Mouse (Mus musculus) hindbrain, embryonic 12.5 days (tissue): ENCODE results near the gene Bpifa2. TPM values are rescaled to one million over a fixed set of nuclear protein-coding genes. Genes with fewer than 3 reads are reported as not detected.
"Not testable (repeated sequence)": the region's sequence is repeated elsewhere in the genome, so short reads cannot be mapped to it uniquely, and the experiment has no call there.

ENCODE experiments used
- ATAC-seq: fragments of 200-750 bp; cut with Nextera tagmentation; 2 replicates; pipeline ENCODE4 v1.8.0; 2017; ENCODE audit warnings: moderate TSS enrichment; ENCODE audit not compliant: low FRiP score
- H3K27ac ChIP-seq: fragments of 300-500 bp; sonication (generic); 2 replicates; pipeline ENCODE4 v1.5.1; 2016; ENCODE audit warnings: mild to moderate bottlenecking
- H3K27me3 ChIP-seq: fragments of 300-500 bp; sonication (generic); 2 replicates; pipeline ENCODE4 v1.6.1; 2016; ENCODE audit warnings: mild to moderate bottlenecking
- H3K36me3 ChIP-seq: fragments of 300-500 bp; sonication (generic); 2 replicates; pipeline ENCODE4 v1.6.1; 2016; ENCODE audit warnings: mild to moderate bottlenecking
- H3K4me1 ChIP-seq: fragments of 300-500 bp; sonication (generic); 2 replicates; pipeline ENCODE4 v1.6.1; 2016
- H3K4me2 ChIP-seq: fragments of 300-500 bp; sonication (generic); replicated peaks from 2 replicates; pipeline ENCODE4 v1.6.1; 2016; ENCODE audit warnings: mild to moderate bottlenecking
- H3K4me3 ChIP-seq: fragments of 300-500 bp; sonication (generic); 2 replicates; pipeline ENCODE4 v1.5.1; 2016; ENCODE audit warnings: mild to moderate bottlenecking
- H3K9ac ChIP-seq: fragments of 300-500 bp; sonication (generic); 2 replicates; pipeline ENCODE4 v1.6.1; 2016; ENCODE audit warnings: mild to moderate bottlenecking, moderate library complexity
- H3K9me3 ChIP-seq: fragments of 300-500 bp; sonication (generic); replicated peaks from 2 replicates; pipeline ENCODE4 v1.6.1; 2016; ENCODE audit warnings: mild to moderate bottlenecking
- WGBS: fragments of 180-500 bp; shearing (Covaris S2); methylation state at CpG from one replicate; pipeline ENCODE4 v1.1.7; 2016; 5-methylcytosine and 5-hydroxymethylcytosine counted together
- polyA plus RNA-seq: library from polyadenylated mRNA; unstranded; fragments of >200 nt; fragmentation: Nextera tagmentation; extraction: Ambion mirVana; gene quantifications from 2 replicates; pipeline ENCODE4 v1.2.1, GENCODE M21; 2016

Bpifa2 gene
- polyA plus RNA-seq, 1 experiment from 2014 or later: not detected

DNA sequence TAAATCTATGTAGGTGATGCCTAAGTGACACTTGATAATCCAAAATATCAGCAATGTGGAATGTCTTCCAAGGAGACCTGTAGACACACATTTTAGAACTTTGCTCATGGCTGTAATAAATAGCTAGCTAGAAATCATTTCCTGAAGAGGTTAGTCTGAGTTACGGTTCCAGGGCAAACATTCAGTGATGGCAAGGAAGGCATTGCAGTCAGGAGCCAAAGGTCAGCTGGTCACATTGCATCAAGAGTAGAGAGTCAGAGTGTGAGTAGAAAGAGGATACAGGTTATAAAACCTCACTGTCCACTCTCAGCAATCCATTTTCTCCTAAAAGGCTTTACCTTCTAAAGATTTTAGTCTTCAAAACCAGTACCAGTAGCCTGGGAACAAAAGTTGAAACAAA lies 9.9 kb downstream of the Bpifa2 start:
- no peak for ATAC-seq
- Histone ChIP-seq H3K36me3 (no peaks in the 10 kb centered on the region), H3K27ac (no peak overlapping the region), H3K9me3 (no peaks in the 10 kb centered on the region), H3K27me3 (no peaks in the 10 kb centered on the region), H3K4me2 (no peak overlapping the region), H3K4me3 (no peak overlapping the region), H3K9ac (no peak overlapping the region), H3K4me1 (no peaks in the 10 kb centered on the region)
- 94% methylated on average over 1 of the region's 1 CpGs for WGBS

DNA sequence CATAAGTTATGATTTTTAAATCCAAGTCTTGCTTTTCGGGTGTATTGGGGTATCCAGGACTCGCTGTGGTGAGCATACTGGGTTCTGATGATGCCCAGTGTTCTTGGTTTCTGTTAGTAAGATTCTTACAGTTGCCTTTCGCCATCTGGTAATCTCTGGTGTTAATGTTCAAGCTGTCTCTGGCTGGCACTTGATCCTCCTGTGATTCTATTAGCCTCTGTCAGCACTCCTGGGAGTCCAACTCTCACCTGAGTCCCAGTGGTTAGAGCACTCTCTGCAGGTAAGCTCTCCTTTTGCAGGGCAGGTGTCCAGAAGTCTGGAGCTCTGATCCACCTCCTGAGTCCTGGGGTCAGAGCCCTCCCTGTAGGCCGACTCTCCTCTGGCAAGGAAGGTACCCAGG lies 16.6 kb downstream of the Bpifa2 start:
- not testable (repeated sequence) for ATAC-seq, H3K9ac ChIP-seq, H3K4me3 ChIP-seq, H3K4me1 ChIP-seq, H3K9me3 ChIP-seq, H3K27ac ChIP-seq, H3K4me2 ChIP-seq, H3K27me3 ChIP-seq, H3K36me3 ChIP-seq
- 88% methylated on average over 4 of the region's 4 CpGs for WGBS

DNA sequence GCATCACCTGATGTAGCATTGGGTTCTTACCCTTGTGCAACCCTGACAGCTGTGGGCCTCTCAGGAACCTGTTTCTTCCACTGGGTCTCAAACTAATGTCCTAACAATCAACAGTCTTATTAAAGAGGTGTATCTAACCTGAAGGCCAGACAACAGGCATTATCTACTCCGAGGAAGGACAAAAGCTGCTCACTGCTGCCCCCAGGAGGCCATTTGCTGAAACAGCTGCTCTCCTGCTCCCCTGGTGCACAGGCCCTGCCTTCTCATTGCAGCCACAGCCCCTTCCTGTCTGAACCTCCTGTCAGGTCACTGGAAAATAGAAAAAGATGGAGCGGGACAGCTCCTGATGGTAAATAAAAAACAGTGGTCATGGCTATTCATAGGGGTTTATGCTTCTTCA lies 30.9 kb downstream of the Bpifa2 start:
- no peak for ATAC-seq
- 56% methylated on average over 2 of the region's 2 CpGs for WGBS

DNA sequence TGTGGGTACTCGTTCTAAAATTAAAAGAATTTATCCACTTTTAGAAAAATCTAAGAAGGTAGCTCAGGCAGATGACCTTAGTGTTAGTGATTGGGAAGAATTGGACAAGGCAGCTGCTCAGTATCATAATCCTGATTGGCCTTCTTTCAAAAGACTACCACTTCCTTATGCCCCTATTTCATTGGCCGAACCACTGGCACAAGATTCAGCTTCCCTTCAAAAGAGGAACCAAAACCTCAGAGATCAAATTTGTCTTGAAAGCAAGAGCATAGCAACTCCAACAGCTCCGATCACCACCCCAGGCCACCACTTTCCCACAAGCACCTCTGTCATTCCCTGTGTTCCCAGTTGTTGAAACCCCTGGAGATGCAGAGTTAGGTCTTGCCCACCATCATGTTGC lies 36.7 kb downstream of the Bpifa2 start:
- Histone ChIP-seq H3K4me3 (no peak overlapping the region), H3K27ac (no peak overlapping the region), H3K4me1 (no peaks in the 10 kb centered on the region), H3K36me3 (no peaks in the 10 kb centered on the region), H3K4me2 (no peak overlapping the region), H3K27me3 (no peaks in the 10 kb centered on the region), H3K9ac (no peak overlapping the region), H3K9me3 (no peaks in the 10 kb centered on the region)
- ATAC-seq: no peak
- 90% methylated on average over 3 of the region's 3 CpGs for WGBS

More for the DNA sequence above, 30.9 kb downstream of the Bpifa2 start:
- H3K4me3 ChIP-seq: no peak overlapping the region
- no peaks in the 10 kb centered on the region for H3K27me3 ChIP-seq
- H3K36me3 ChIP-seq: no peaks in the 10 kb centered on the region
- H3K9ac ChIP-seq: no peak overlapping the region
- H3K9me3 ChIP-seq: no peaks in the 10 kb centered on the region
- no peak overlapping the region for H3K27ac ChIP-seq
- no peak overlapping the region for H3K4me2 ChIP-seq
- no peaks in the 10 kb centered on the region for H3K4me1 ChIP-seq

DNA sequence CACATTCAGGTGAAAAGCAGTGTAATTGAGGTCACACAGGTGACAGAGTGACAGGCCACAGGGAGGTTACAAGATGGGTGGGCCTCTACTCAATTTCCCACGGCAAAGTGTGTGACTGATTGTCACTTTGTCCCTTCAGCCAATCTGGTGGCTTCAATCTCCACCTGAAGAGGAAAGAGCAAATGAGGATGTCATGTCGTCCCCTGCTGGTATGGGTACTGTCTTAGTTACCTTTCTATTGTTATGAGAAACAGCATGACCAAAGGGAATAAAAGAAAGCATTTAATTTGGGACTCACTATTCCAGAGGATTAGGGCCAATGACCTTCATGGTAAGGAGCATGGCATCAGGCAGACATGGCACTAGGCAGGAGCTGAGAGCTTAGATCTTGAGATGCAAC lies 50.6 kb downstream of the Bpifa2 start:
- Histone ChIP-seq H3K36me3 (no peaks in the 10 kb centered on the region), H3K4me1 (no peaks in the 10 kb centered on the region), H3K4me3 (no peak overlapping the region), H3K9ac (no peak overlapping the region), H3K9me3 (no peaks in the 10 kb centered on the region), H3K27ac (no peak overlapping the region), H3K27me3 (no peaks in the 10 kb centered on the region), H3K4me2 (no peak overlapping the region)
- no peak for ATAC-seq
- WGBS: 73% methylated on average over 2 of the region's 2 CpGs

Other genes with a start within 250 kb of the Bpifa2 start
- gene Efcab8, start 228.3 kb upstream of the Bpifa2 start, polyA plus RNA-seq: 0.07 TPM in 1 of 2 replicates, not detected in the other
- not detected in 2 replicates for gene Sun5, start 137.2 kb upstream of the Bpifa2 start, polyA plus RNA-seq
- not detected in 2 replicates for gene Bpifb2, start 133.2 kb upstream of the Bpifa2 start, polyA plus RNA-seq
- gene Bpifb6, start 107.9 kb upstream of the Bpifa2 start, polyA plus RNA-seq: not detected in 2 replicates
- not detected in 2 replicates for gene Bpifb3, start 90.0 kb upstream of the Bpifa2 start, polyA plus RNA-seq
- not detected in 2 replicates for gene Bpifb4, start 70.1 kb upstream of the Bpifa2 start, polyA plus RNA-seq
- not detected in 2 replicates for gene Bpifa6, start 33.3 kb upstream of the Bpifa2 start, polyA plus RNA-seq
- not detected in 2 replicates for gene Bpifa3, start 122.1 kb downstream of the Bpifa2 start, polyA plus RNA-seq
- gene Bpifa1, start 134.6 kb downstream of the Bpifa2 start, polyA plus RNA-seq: not detected in 2 replicates
- not detected in 2 replicates for gene Bpifa5, start 154.3 kb downstream of the Bpifa2 start, polyA plus RNA-seq
- gene Bpifb1, start 182.6 kb downstream of the Bpifa2 start, polyA plus RNA-seq: not detected in 2 replicates
- gene Bpifb5, start 215.5 kb downstream of the Bpifa2 start, polyA plus RNA-seq: 0.30 and 0.36 TPM in 2 replicates
- not detected in 2 replicates for gene Bpifb9a, start 249.6 kb downstream of the Bpifa2 start, polyA plus RNA-seq